Mouse (Mus musculus) spleen, adult 2 months (tissue): ENCODE data around the gene Prr36. TPM values are rescaled to one million over a fixed set of nuclear protein-coding genes. Genes with fewer than 3 reads are reported as not detected.
A peak's percentile ranks its signal among the peaks of the same experiment; 100 is the strongest.

Source experiments
- DNase-seq, 2 experiments: peaks; one replicate each; pipeline versions ENCODE4 v3.0.0 to v3.0.0-alpha.2; 2012 to 2021; ENCODE audit warnings: low spot score in 2 of 2, low read depth in 1 of 2
- H3K27ac ChIP-seq: fragments of 200-500 bp; 2 replicates; pipeline ENCODE4 v1.5.1; 2012; ENCODE audit warnings: low read length, inconsistent platforms; ENCODE audit not compliant: insufficient read depth
- H3K27me3 ChIP-seq: fragments of 200-500 bp; 2 replicates; pipeline ENCODE4 v1.6.1; 2012; ENCODE audit warnings: mild to moderate bottlenecking, moderate library complexity, low read length, inconsistent platforms; ENCODE audit not compliant: control insufficient read depth, insufficient read depth
- H3K36me3 ChIP-seq: fragments of 200-500 bp; 2 replicates; pipeline ENCODE4 v1.6.1; 2012; ENCODE audit warnings: mild to moderate bottlenecking, low read length, inconsistent platforms; ENCODE audit not compliant: control insufficient read depth, insufficient read depth
- H3K4me1 ChIP-seq: fragments of 200-500 bp; 2 replicates; pipeline ENCODE4 v1.6.1; 2011; ENCODE audit warnings: inconsistent platforms; ENCODE audit not compliant: control insufficient read depth, insufficient read depth, insufficient read length
- H3K4me3 ChIP-seq: fragments of 200-500 bp; 2 replicates; pipeline ENCODE4 v1.5.1; 2011; ENCODE audit warnings: mild to moderate bottlenecking, inconsistent platforms; ENCODE audit not compliant: insufficient read depth, insufficient read length; ENCODE audit errors: extremely low read depth
- CTCF ChIP-seq: fragments of 200-500 bp; IDR thresholded peaks from 2 replicates; pipeline ENCODE4 v1.5.1; 2011; ENCODE audit warnings: mild to moderate bottlenecking, inconsistent platforms; ENCODE audit not compliant: insufficient read depth, insufficient read length, insufficient replicate concordance; ENCODE audit errors: extremely low read depth
- POLR2A ChIP-seq: fragments of 200-500 bp; IDR thresholded peaks from 2 replicates; pipeline ENCODE4 v1.6.1; 2011; ENCODE audit warnings: low read depth, low read length, inconsistent platforms
- WGBS: fragments of 180-500 bp; shearing (Covaris S2); methylation state at CpG from one replicate; pipeline ENCODE4 v1.1.7; 2018; 5-methylcytosine and 5-hydroxymethylcytosine counted together
- polyA plus RNA-seq: library from polyadenylated mRNA; depleted of rRNA; stranded (reverse); fragments of >200 nt; gene quantifications from 2 replicates; pipeline ENCODE4 v1.2.3, GENCODE M21; 2012

Gene Prr36
- polyA plus RNA-seq, 1 experiment: 0.16 TPM

- H3K36me3 ChIP-seq: peaks cover 35% of the 10 kb centered on the region
- 95% methylated on average over 5 of the region's 5 CpGs for WGBS
- DNase-seq: no peak
Measured at GRCm38 (mm10) chr8:4245061-4245460, 27.8 kb upstream of the Prr36 start.

DNA sequence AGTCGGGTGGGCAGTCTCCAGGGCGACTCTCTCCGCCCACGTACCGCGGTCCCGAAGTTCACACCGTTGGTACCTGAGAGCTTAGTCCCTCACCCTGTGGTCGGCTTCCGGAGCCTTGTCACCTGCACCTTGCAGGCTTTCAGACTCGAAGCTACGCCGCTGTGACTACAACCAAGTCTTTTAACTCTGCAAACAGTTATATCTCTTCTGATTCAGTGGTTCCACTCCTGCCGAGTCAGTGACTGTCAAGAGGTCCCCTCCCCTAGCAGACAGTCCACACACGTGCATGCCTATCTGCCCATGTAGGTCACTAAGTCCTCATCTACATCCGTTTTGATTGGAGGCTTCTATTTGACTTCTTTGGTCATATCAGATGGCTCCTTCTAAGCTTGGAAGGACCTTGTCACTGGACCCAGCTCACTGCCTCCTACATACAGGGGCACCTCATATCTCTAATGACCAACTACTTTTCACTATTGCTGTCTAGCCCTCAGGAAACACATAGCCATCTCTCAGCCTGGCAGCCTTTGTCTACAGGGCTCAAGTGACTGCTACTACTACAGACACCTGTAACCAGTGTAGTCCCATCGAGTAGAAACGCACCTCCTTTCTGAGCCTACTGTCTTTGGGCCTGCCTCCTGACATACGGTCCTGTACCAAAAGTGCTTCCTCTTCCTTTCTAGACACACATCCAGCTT is 22.1 kb upstream of the Prr36 start:
- no peak for DNase-seq
- H3K27me3 ChIP-seq: no peaks in the 10 kb centered on the region
- peaks cover 14% of the 10 kb centered on the region for H3K36me3 ChIP-seq
- TF ChIP-seq CTCF (no peak), POLR2A (no peak)
- peaks cover 6% of the 10 kb centered on the region; the same call in 1 of the 2 replicates for H3K4me1 ChIP-seq
- WGBS: 6% methylated on average over 19 of the region's 19 CpGs
- H3K27ac ChIP-seq: peak overlapping the region; percentile 94
- H3K4me3 ChIP-seq: peak overlapping the region; percentile 92

More at GRCm38 (mm10) chr8:4245061-4245460, 27.8 kb upstream of the Prr36 start:
- Histone ChIP-seq H3K27ac (no peak overlapping the region), H3K4me3 (no peak overlapping the region), H3K27me3 (no peaks in the 10 kb centered on the region), H3K4me1 (peaks cover under 1% of the 10 kb centered on the region; the same call in 1 of the 2 replicates)
- TF ChIP-seq POLR2A (no peak), CTCF (no peak)

- peak; percentile 38; the same call in 1 of the 2 replicates for TF ChIP-seq CTCF
- peak; percentile 50 for TF ChIP-seq POLR2A
- Histone ChIP-seq H3K4me1 (peaks cover 6% of the 10 kb centered on the region; the same call in 1 of the 2 replicates), H3K27me3 (no peaks in the 10 kb centered on the region), H3K4me3 (peak within 1 kb of the TSS; percentile 92), H3K27ac (peak within 1 kb of the TSS; percentile 94), H3K36me3 (peaks cover 7% of the 10 kb centered on the region)
- peak; percentile 98 to 99 for DNase-seq
- WGBS: under 1% methylated on average over 70 of the region's 71 CpGs
Measured at GRCm38 (mm10) chr8:4238434-4239192, 21.4 kb upstream of the Prr36 start, which contains the start of the genes Map2k7 and Gm49320. Map2k7 (plus strand) TSS chr8:4238740. Gm49320 (plus strand) TSS chr8:4238865.

DNA sequence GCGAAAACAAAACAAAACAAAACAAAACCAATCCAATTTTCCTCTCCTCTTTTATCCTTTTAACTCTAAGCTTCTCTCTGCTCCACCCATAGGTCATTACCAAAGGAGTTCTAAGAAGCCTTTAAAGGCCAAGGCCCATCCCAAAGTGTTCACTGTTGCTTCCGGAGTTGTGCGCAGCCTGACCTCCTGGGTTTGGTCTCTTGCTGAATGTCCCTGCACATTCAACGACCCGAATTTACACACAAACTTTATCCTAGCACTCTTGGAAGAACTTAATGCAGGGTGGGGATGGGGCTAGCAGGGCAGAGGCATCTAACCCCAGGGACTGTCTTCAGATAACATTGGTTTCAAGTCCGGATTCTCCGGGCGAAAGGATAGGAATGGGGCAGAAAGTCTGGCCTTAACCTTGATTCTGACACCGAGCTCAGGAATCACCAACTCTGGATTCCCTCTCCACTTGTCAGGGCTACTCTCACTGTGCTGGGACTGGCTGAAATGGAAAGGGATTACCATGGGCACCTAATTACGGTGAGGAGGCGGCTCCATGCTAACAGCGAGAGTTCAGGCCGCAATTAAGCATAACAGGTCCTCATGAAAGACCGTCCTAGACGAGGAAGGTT is 20.7 kb upstream of the Prr36 start:
- Histone ChIP-seq H3K27me3 (no peaks in the 10 kb centered on the region), H3K4me1 (peaks cover 6% of the 10 kb centered on the region; the same call in 1 of the 2 replicates), H3K36me3 (0 out of 2 replicates have a peak, but pooled peaks cover 2% of the 10 kb centered on the region), H3K27ac (peak overlapping the region; percentile 85), H3K4me3 (peak overlapping the region; percentile 77)
- TF ChIP-seq POLR2A (no peak), CTCF (no peak)
- DNase-seq: no peak
- WGBS: 21% methylated on average over 15 of the region's 15 CpGs

DNA sequence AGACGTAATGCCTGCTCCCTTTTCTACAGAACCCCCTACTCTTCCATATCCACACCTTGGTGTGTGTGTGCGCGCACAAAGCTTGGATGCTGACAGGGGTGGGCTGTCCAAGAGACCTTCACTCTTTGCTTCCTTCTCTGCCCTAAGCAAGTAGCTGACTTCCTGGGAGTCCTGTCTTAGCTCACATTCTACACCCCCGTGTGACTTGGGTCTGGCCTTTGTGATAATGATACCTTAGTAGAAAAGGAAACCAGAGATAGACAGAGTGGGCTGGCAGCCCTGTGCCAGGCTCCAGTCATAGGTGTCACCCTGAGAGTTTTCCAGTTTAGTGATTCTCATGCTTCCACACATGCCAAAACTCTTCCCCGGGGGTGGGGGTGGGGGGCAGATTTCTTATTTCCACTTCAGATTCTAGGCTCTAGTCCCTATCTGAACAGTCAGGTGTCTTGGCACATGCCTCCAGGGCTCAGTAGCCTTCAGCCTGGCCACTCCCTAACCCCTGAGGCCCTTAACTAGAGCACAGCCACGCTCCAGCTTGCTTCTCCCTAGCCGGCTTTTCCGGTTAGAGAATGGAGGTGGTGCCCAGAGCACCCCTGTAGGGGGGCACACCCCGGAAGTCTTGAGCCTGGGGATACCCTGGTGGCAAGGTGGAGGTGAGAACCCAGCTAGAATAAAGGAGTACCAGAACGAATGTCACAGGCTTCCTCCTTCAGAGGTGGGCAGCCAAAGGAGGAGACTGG is 13.5 kb upstream of the Prr36 start:
- Histone ChIP-seq H3K4me1 (no peaks in the 10 kb centered on the region), H3K27me3 (peaks cover 3% of the 10 kb centered on the region; the same call in 1 of the 2 replicates), H3K27ac (no peak overlapping the region), H3K36me3 (no peaks in the 10 kb centered on the region), H3K4me3 (no peak overlapping the region)
- 72% methylated on average over 10 of the region's 10 CpGs for WGBS
- DNase-seq: no peak
- TF ChIP-seq POLR2A: no peak
- no peak for TF ChIP-seq CTCF

DNA sequence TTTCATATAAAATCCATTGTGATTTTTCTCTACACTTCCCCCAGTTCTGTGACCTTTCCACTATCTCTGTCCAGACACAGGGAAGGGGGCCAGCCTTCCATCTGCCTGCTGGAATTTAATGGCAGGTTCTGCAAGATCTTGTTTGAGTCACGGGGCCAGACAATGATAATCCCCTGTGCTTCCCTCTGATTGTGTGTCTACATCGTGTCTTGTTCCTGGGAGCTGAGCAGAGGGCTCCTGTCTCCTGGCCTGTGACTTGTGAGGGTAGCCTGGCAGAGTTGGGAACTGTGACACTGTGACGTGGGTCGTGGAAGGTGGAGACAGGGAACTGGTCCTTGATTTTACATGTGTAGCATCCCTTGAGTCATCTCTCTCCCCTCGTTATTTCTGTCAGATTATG is 12.5 kb upstream of the Prr36 start:
- peaks cover 3% of the 10 kb centered on the region; the same call in 1 of the 2 replicates for H3K27me3 ChIP-seq
- H3K36me3 ChIP-seq: no peaks in the 10 kb centered on the region
- TF ChIP-seq POLR2A: no peak
- no peak for TF ChIP-seq CTCF
- no peak for DNase-seq
- H3K27ac ChIP-seq: no peak overlapping the region
- WGBS: 82% methylated on average over 5 of the region's 5 CpGs
- no peak overlapping the region for H3K4me3 ChIP-seq
- no peaks in the 10 kb centered on the region for H3K4me1 ChIP-seq
